Mouse (Mus musculus) embryo, embryonic 9.5 days (tissue): ENCODE measurements around the gene Phkg2.
A peak's percentile ranks its signal among the peaks of the same experiment; 100 is the strongest.

Experiments
- DNase-seq: peaks from one replicate; pipeline ENCODE4 v3.0.0-alpha.2; 2017; ENCODE audit errors: extremely low spot score

The Phkg2 gene

DNA sequence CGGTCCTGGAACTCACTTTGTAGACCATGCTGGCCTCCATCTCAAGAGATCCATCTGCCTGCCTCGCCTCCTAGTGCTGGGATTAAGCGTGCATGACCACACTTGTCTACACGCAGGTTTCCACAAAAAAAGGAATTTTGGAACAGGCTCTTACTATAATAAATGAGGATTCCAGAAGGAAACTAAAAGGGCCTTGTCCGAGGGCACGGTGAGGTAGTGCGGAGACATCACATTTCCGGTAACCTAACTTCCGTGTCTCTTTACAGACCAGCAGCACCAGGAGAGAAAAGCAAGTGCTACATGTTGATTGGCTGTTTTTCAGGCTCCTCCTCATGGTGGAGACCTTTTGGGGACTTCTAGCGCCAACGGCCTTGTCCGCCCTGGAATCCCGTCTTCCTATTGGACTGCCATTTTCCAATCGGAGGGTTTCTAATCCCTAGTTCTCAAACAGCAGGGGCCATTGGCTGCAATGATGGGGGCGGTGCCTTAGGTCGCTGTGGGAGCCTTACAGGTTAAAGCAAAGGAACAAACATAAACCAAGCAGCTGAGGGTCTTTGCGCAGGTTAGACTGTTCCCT lies at the start of gene Phkg2:
TSS of gene Phkg2 (plus strand) at position 446 of the 577 bp plus-strand sequence.
- peak; percentile 90 for DNase-seq

DNA sequence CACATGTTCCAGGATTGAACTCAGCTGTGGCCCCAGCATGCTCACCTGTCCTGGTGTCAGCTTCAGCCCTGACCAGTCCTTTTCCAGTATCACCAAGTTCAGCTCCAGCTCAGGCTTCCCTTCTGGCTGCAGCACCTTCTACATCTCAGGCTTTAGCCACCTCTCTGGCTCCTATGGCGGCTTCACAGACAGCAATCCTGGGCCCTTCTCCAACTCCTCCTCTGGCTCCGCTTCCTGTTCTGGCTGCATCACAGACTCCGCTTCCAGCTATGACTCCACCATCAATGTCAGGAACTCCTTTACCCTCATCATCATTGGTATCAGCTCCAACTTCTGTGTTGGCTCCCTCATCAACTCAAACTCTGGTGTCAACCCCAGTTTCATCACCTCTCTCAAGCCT lies 31.5 kb upstream of the Phkg2 start:
- no peak for DNase-seq

DNA sequence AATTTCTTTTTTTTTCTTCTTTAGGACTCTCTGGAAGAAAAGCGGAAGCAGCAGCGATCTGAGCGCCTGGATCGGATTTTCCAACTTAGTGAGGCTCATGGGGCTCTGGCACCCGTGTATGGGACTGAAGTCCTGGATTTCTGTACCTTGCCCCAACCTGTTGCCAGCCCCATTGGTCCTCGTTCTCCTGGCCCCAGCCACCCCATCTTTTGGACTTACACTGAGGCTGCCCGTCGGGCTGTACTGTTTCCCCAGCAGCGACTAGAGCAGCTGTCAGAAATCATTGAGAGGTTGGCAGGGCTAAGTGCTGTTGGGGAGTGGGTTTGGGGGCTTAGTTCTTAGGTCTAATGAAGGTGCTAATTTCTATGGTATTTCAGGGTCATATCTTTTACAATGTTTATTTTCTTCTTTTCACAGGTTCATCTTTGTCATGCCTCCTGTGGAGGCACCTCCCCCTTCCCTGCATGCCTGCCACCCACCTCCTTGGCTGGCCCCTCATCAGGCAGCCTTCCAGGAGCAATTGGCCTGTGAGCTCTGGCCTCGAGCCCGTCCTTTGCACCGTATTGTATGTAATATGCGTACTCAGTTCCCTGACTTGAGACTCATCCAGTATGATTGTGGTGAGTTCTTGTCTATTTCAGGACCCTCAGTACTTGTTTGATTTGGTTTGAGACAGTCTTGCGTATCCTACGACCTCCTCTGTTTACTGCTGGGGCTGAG lies 23.9 kb upstream of the Phkg2 start:
- DNase-seq: no peak

DNA sequence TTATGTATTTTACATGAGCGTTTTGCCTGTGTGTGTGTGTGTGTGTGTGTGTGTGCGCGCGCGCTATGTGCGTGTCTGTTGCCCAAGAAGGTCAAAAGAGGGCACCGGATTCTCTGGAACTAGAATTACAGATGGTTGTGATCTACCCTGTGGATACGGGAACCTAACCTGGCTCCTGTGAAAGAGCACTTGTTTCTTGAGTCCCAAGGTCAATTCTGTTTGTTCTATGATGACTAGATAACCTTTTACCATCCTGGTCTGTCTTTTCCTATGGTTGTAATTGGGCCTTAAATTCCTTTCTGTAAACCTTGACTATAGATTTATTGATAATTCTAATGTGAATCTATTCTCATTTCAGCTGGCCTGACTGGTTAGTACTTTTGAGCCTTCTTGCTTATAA lies 21.6 kb upstream of the Phkg2 start:
- DNase-seq: no peak

- no peak for DNase-seq
Measured at GRCm38 (mm10) chr7:127560580-127560979, 12.6 kb upstream of the Phkg2 start.

DNA sequence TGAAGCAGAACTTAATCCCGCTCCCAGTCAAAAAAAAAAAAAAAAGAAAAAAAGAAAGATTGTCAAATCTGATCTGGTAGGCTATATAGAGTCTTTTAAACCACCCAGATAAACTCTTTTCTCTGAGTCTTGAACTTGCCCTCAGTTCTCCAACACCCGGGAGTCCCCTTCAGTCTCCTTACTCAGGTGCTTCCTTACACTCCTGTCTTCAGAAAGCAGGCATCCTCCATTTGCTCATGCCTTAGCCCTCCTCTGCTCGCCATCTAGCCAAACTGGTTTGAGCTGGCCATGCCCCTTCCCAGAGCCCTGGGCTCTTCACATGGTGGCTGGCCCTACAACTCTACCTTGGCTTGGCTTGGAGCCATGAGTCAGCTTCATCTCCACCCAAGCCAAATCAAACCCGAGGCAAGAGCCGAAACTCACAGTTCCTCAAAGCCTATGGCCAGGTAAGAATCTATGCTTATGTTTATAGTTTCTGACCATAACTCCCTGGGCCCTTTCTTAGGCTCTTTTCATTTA lies 11.7 kb upstream of the Phkg2 start, which contains the start of gene Tmem265:
TSS of gene Tmem265 (plus strand) at position 51 of the 519 bp plus-strand sequence.
- DNase-seq: no peak

DNA sequence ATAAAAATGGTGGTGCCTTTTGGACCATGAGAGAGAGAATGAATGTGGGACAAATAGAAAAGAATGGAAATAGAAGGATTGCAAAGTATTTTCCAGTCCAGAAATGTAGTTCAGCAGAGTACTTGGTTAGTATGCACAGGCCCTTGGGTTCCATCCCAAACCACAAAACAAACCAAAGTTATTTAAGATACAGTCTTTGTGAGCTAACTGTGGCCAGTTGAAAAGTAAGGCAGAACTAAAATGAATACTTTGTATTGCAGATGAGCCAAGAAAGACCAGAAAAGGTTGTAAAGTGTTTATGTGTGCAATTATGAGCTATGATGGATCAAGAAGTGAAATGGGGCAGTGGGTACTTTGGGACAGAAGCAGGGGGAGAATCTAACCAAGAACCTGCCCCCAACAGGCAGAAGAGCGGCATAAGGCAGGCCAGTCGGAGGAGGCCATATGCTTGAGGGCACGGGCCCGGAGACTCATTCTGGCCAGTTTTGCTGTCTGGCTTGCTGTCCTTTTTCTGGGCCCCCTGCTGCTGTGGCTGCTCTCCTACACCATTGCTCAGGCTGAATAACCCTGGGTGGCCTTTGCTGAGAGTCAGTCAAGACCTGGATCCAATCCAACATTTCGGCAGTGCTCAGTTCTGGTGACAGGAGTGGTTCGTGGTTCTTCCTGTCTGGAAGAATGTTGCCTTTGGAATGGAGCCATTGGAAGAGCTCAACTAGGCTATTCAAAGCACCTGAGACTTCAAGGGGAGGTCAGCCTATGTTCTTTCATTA lies 8.6 kb upstream of the Phkg2 start:
- DNase-seq: no peak

DNA sequence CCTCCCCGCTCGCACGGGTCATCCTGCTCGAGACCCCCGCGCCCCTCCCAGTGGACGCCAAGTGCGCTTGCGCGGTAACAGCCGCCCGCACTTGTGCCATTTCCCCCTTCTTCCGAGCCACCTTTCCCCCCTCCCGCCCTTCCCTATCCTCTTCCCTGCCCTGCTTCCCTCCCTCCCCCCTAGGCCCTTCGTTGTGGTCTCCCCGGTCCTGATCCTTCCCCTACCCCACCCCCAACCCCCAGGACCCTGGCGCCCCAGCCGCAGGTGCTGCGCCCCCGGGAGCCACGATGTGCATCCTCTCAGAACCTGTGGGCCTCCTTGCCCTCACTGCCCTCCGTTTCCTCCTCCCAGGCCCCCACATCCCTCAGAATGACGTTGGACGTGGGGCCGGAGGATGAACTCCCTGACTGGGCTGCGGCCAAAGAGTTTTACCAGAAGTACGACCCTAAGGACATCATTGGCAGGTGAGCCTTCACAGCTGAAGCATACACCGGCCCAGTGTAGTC lies 416 bp downstream of the Phkg2 start:
- no peak for DNase-seq

DNA sequence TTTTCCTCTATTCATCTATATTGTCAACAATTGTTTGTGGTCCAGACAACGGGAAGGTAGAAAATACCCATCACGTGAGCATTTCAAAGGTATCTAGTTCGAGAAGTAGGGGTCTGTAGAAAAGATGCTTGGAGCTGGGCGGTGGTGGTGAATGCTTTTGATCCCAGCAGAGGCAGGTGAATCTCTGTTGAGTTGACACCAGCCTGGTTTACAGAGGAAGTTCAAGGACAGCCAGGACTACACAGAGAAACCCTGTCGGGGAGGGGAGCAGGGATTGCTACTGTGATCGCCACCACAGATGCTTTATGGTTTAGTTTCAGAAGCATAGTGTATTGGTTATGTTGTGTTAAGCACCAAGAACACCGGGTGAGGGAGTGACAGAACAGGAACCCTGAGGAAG lies 975 bp downstream of the Phkg2 start:
- no peak for DNase-seq

- DNase-seq: no peak
Measured at GRCm38 (mm10) chr7:127583260-127583659, 10.1 kb downstream of the Phkg2 start.

- DNase-seq: no peak
Measured at GRCm38 (mm10) chr7:127585031-127585430, 11.9 kb downstream of the Phkg2 start.

- DNase-seq: no peak
Measured at GRCm38 (mm10) chr7:127586149-127586548, 13.0 kb downstream of the Phkg2 start.

DNA sequence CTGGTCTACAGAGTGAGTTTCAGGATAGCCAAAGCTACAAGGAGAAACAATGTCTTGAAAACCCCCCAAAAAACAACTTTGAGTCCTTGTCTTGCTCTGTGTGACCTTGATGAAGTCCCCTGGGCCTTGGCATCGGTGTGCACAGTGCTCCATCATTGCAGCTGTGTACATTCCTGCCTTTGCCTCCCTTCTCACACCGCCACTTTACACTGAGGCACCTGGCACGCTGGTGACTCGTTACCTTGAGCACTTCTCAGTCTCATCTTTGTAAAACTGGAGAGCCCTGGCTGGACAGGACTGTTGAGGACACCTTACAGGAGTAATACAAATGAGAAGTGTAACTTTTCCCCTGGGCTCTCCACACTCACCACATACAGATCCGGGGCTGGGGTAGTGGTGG lies 14.1 kb downstream of the Phkg2 start:
- no peak for DNase-seq

DNA sequence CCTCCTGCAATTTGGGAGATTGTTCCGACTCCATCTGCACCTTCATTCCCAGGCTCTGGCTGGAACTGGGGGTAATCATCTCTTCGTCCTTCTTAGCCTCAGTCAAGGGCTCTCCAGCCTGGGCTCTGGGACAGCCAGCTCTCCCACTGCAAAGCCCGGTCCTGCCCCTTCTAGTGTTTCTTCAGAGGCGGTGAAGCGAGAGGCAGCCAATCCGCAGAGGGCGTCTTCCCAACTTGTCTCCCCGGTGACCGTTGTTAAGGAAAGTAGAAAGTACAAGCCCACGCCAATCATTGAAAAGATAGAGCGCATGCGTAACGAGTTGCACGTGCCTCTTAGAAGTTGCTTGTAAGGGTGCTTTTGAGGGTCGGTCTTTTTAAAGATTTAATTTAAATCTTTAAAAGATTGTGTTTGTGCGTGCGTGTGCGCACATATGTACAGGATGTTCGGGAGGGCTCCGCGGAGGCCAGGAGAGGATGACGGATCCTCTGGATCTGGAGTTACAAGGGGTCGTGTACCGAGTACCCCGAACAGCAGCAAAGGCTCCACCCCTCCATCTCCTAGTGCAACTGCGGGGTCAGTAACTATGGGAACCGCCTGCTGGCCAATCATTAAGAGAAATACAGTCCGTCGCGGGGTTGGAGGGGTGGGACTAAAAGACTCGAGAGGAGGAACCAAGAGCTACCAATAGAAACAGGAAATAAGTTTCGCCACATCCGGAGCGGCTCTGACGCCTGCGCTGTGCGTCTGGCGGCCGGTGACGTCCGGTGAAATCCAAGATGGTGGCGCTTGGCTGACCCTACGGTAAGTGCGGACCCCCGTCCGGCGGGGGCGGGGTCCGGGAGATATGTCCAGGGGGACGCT lies 15.1 kb downstream of the Phkg2 start, which contains the start of the genes Ccdc189 and Rnf40:
TSS of gene Ccdc189 (minus strand) at position 585 of the 861 bp plus-strand sequence.
TSS of gene Rnf40 (plus strand) at position 757 of the 861 bp plus-strand sequence.
- DNase-seq: peak; percentile 94

DNA sequence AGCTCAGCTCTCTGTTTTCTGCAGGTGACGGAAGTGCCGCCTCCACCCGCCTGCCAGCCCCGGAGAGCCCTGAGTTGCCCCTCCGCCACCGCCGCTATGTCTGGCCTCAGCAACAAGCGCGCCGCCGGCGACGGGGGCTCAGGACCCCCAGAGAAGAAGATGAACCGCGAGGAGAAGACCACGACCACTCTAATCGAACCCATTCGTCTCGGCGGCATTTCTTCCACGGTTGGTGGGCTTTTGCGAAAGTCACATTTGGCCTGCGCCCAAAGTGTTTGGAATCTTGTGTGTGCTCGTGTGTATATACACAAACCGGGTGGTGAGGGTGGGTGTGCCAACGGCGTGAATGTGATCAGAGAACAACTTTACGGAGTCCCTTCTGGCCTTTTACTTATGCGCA lies 15.8 kb downstream of the Phkg2 start:
- no peak for DNase-seq

DNA sequence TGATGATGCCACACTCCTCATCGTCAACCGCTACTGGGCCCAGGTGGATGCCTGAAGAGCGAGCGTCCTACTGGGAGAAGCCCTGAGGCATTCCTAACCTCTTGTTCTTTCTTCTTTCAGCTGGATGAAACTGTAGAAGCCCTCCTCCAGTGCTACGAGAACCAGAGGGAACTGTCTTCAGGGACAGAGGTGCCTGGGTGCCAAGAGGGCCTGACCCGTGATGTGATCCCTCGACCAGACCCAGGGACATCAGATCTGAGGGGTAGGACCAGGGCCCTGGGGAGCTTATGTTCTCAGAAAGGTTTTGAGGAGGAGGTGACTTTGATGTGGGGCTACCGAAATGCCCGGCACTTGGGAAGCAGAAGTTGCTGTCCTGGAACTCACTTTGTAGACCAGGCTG lies 16.5 kb downstream of the Phkg2 start:
- DNase-seq: no peak

DNA sequence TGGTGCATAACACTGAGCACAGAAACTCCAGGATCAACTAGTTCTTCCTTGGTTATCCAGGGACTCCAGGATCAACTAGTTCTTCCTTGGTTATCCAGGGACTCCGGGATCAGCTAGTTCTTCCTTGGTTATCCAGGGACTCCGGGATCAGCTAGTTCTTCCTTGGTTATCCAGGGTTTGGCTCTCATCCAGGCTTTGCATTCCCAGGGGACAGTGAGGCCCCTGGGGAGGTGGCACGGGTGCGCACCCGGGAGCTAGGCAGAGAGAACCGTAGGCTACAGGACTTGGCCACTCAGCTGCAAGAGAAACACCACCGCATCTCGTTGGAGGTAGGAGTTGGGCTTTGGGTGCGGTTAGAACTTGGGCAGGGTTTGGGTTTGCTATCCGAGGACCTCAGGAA lies 18.0 kb downstream of the Phkg2 start:
- DNase-seq: no peak

GRCm38 (mm10) chr7:127592575-127592974 lies 19.4 kb downstream of the Phkg2 start:
- DNase-seq: no peak

- DNase-seq: no peak
Measured at GRCm38 (mm10) chr7:127596747-127597146, 23.6 kb downstream of the Phkg2 start.

GRCm38 (mm10) chr7:127600612-127601011 lies 27.5 kb downstream of the Phkg2 start:
- no peak for DNase-seq

- no peak for DNase-seq
Measured at GRCm38 (mm10) chr7:127601735-127602134, 28.6 kb downstream of the Phkg2 start.
